Mouse (Mus musculus): ENCODE data around the gene Zic1. TPM values are rescaled to one million over a fixed set of nuclear protein-coding genes. Genes with fewer than 3 reads are reported as not detected.

The Zic1 gene
- polyA plus RNA-seq, 1 experiment from 2014 or later = not detected

GRCm38 (mm10) chr9:91364127-91364970 is 1.3 kb downstream of the Zic1 start:
- Histone ChIP-seq H3K4me1 (peaks cover 27% of the 10 kb centered on the region), H3K9ac (no peak overlapping the region), H3K4me3 (peak overlapping the region; percentile 42), H3K9me3 (no peaks in the 10 kb centered on the region), H3K27me3 (replicated peaks) (peaks cover 96% of the 10 kb centered on the region), H3K36me3 (no peaks in the 10 kb centered on the region), H3K27ac (replicated peaks) (no peak overlapping the region), H3K4me2 (peak overlapping the region; percentile 63)
- 1% methylated on average over 77 of the region's 77 CpGs for WGBS
- ATAC-seq (ENCODE audit: extremely low read depth, insufficient number of reproducible peaks, low FRiP score, low TSS enrichment) = no peak; the same call in 1 of the 2 replicates

GRCm38 (mm10) chr9:91363814-91364126 is 1.8 kb downstream of the Zic1 start:
- Histone ChIP-seq H3K4me2 (no peak overlapping the region), H3K9me3 (no peaks in the 10 kb centered on the region), H3K9ac (no peak overlapping the region), H3K27ac (replicated peaks) (no peak overlapping the region), H3K36me3 (no peaks in the 10 kb centered on the region), H3K4me3 (no peak overlapping the region; the same call in 1 of the 2 replicates), H3K4me1 (peaks cover 27% of the 10 kb centered on the region), H3K27me3 (replicated peaks) (peaks cover 96% of the 10 kb centered on the region)
- 3% methylated on average over 7 of the region's 7 CpGs for WGBS
- no peak for ATAC-seq (ENCODE audit: extremely low read depth, insufficient number of reproducible peaks, low FRiP score, low TSS enrichment)

GRCm38 (mm10) chr9:91363011-91363730 is 2.4 kb downstream of the Zic1 start:
- Histone ChIP-seq H3K27me3 (replicated peaks) (peaks cover 92% of the 10 kb centered on the region), H3K4me2 (no peak overlapping the region)
- 6% methylated on average over 14 of the region's 14 CpGs for WGBS

GRCm38 (mm10) chr9:91361856-91362601 is 3.6 kb downstream of the Zic1 start, which contains the start of gene Zic4:
Gene Zic4 (plus strand): TSS chr9:91362413.
- no peak for ATAC-seq (ENCODE audit: extremely low read depth, insufficient number of reproducible peaks, low FRiP score, low TSS enrichment)
- no peak within 1 kb of the TSS for H3K27ac ChIP-seq (replicated peaks)
- H3K4me2 ChIP-seq = peak within 1 kb of the TSS; percentile 67
- H3K27me3 ChIP-seq (replicated peaks) = peaks cover 92% of the 10 kb centered on the region
- H3K36me3 ChIP-seq = no peaks in the 10 kb centered on the region
- no peaks in the 10 kb centered on the region for H3K9me3 ChIP-seq
- H3K9ac ChIP-seq = peak within 1 kb of the TSS; percentile 8; the same call in 1 of the 2 replicates
- under 1% methylated on average over 45 of the region's 45 CpGs for WGBS
- H3K4me1 ChIP-seq = peaks cover 27% of the 10 kb centered on the region
- peak within 1 kb of the TSS; percentile 51 for H3K4me3 ChIP-seq

More at GRCm38 (mm10) chr9:91363011-91363730, 2.4 kb downstream of the Zic1 start:
- H3K4me3 ChIP-seq = no peak overlapping the region
- peaks cover 27% of the 10 kb centered on the region for H3K4me1 ChIP-seq
- H3K27ac ChIP-seq (replicated peaks) = no peak overlapping the region
- H3K9ac ChIP-seq = no peak overlapping the region
- no peaks in the 10 kb centered on the region for H3K36me3 ChIP-seq
- no peak for ATAC-seq (ENCODE audit: extremely low read depth, insufficient number of reproducible peaks, low FRiP score, low TSS enrichment)
- no peaks in the 10 kb centered on the region for H3K9me3 ChIP-seq

GRCm38 (mm10) chr9:91361033-91361855 is 4.4 kb downstream of the Zic1 start:
- H3K4me1 ChIP-seq = peaks cover 27% of the 10 kb centered on the region
- no peaks in the 10 kb centered on the region for H3K36me3 ChIP-seq
- no peak for ATAC-seq (ENCODE audit: extremely low read depth, insufficient number of reproducible peaks, low FRiP score, low TSS enrichment)
- no peak overlapping the region for H3K9ac ChIP-seq
- no peak overlapping the region for H3K27ac ChIP-seq (replicated peaks)
- H3K9me3 ChIP-seq = no peaks in the 10 kb centered on the region
- WGBS = 2% methylated on average over 35 of the region's 35 CpGs
- H3K27me3 ChIP-seq (replicated peaks) = peaks cover 92% of the 10 kb centered on the region
- H3K4me2 ChIP-seq = peak overlapping the region; percentile 67
- H3K4me3 ChIP-seq = peak overlapping the region; percentile 51

GRCm38 (mm10) chr9:91360151-91361032 is 5.2 kb downstream of the Zic1 start:
- no peak overlapping the region for H3K9ac ChIP-seq
- H3K4me1 ChIP-seq = peaks cover 29% of the 10 kb centered on the region
- 5% methylated on average over 21 of the region's 21 CpGs for WGBS
- H3K4me3 ChIP-seq = no peak overlapping the region
- H3K4me2 ChIP-seq = no peak overlapping the region
- H3K36me3 ChIP-seq = no peaks in the 10 kb centered on the region
- peaks cover 92% of the 10 kb centered on the region for H3K27me3 ChIP-seq (replicated peaks)
- no peak for ATAC-seq (ENCODE audit: extremely low read depth, insufficient number of reproducible peaks, low FRiP score, low TSS enrichment)
- no peak overlapping the region for H3K27ac ChIP-seq (replicated peaks)
- no peaks in the 10 kb centered on the region for H3K9me3 ChIP-seq

- ATAC-seq (ENCODE audit: extremely low read depth, insufficient number of reproducible peaks, low FRiP score, low TSS enrichment) = no peak
- Histone ChIP-seq H3K36me3 (no peaks in the 10 kb centered on the region), H3K4me3 (no peak overlapping the region), H3K27ac (replicated peaks) (no peak overlapping the region), H3K27me3 (replicated peaks) (peaks cover 93% of the 10 kb centered on the region), H3K9me3 (no peaks in the 10 kb centered on the region), H3K9ac (no peak overlapping the region), H3K4me1 (peaks cover 20% of the 10 kb centered on the region), H3K4me2 (no peak overlapping the region)
- 7% methylated on average over 10 of the region's 10 CpGs for WGBS
These were observed 6.5 kb downstream of the Zic1 start for GRCm38 (mm10) chr9:91358851-91359687.

- Histone ChIP-seq H3K9ac (no peak overlapping the region), H3K9me3 (no peaks in the 10 kb centered on the region), H3K4me1 (peaks cover 18% of the 10 kb centered on the region), H3K36me3 (no peaks in the 10 kb centered on the region), H3K27me3 (replicated peaks) (peaks cover 93% of the 10 kb centered on the region), H3K4me3 (no peak overlapping the region), H3K27ac (replicated peaks) (no peak overlapping the region), H3K4me2 (no peak overlapping the region)
- 15% methylated on average over 3 of the region's 3 CpGs for whole genome bisulfite sequencing
- no peak for ATAC-seq (ENCODE audit: extremely low read depth, insufficient number of reproducible peaks, low FRiP score, low TSS enrichment)
These were observed 8.3 kb downstream of the Zic1 start for GRCm38 (mm10) chr9:91357321-91357720.

- no peak for ATAC-seq (ENCODE audit: extremely low read depth, insufficient number of reproducible peaks, low FRiP score, low TSS enrichment)
- Histone ChIP-seq H3K4me2 (no peak overlapping the region), H3K9me3 (no peaks in the 10 kb centered on the region), H3K9ac (no peak overlapping the region), H3K36me3 (no peaks in the 10 kb centered on the region), H3K27me3 (replicated peaks) (peaks cover 93% of the 10 kb centered on the region), H3K4me3 (no peak overlapping the region), H3K4me1 (peaks cover 9% of the 10 kb centered on the region), H3K27ac (replicated peaks) (no peak overlapping the region)
- 13% methylated on average over 4 of the region's 4 CpGs for WGBS
These were observed 9.3 kb downstream of the Zic1 start for GRCm38 (mm10) chr9:91356353-91356740.
